Mouse (Mus musculus): Measurements from ENCODE around the gene Cflar. TPM values are rescaled to one million over a fixed set of nuclear protein-coding genes. Genes with fewer than 3 reads are reported as not detected.
"Not testable (repeated sequence)": the region's sequence is repeated elsewhere in the genome, so short reads cannot be mapped to it uniquely, and the experiment has no call there.

Gene Cflar
- polyA plus RNA-seq, 1 experiment from 2014 or later = 27.7 TPM

GRCm38 (mm10) chr1:58796853-58797252 lies 85.5 kb downstream of the Cflar start:
- Histone ChIP-seq H3K4me3 (ENCODE audit: low read depth, low read length) (no peak overlapping the region), H3K4me2 (replicated peaks; ENCODE audit: low read depth, low read length) (no peak overlapping the region), H3K27me3 (ENCODE audit: control insufficient read depth, insufficient read depth, low read length) (no peaks in the 10 kb centered on the region), H3K9ac (ENCODE audit: low read depth, low read length) (no peak overlapping the region), H3K9me3 (ENCODE audit: control insufficient read depth, low read length) (no peaks in the 10 kb centered on the region), H3K27ac (ENCODE audit: low read depth, low read length) (no peak overlapping the region), H3K36me3 (ENCODE audit: control insufficient read depth, insufficient read depth, low read length) (no peaks in the 10 kb centered on the region), H3K4me1 (replicated peaks; ENCODE audit: control insufficient read depth, insufficient read depth, low read length) (no peaks in the 10 kb centered on the region)
- WGBS = 77% methylated on average over 4 of the region's 4 CpGs
- DNase-seq (ENCODE audit: low spot score) (no peak), ATAC-seq (ENCODE audit: low FRiP score) (no peak)

GRCm38 (mm10) chr1:58797370-58797769 lies 86.1 kb downstream of the Cflar start:
- Histone ChIP-seq H3K9ac (ENCODE audit: low read depth, low read length) (no peak overlapping the region), H3K36me3 (ENCODE audit: control insufficient read depth, insufficient read depth, low read length) (no peaks in the 10 kb centered on the region), H3K4me3 (ENCODE audit: low read depth, low read length) (no peak overlapping the region), H3K4me2 (replicated peaks; ENCODE audit: low read depth, low read length) (no peak overlapping the region), H3K4me1 (replicated peaks; ENCODE audit: control insufficient read depth, insufficient read depth, low read length) (no peaks in the 10 kb centered on the region), H3K27ac (ENCODE audit: low read depth, low read length) (no peak overlapping the region), H3K27me3 (ENCODE audit: control insufficient read depth, insufficient read depth, low read length) (no peaks in the 10 kb centered on the region), H3K9me3 (ENCODE audit: control insufficient read depth, low read length) (no peaks in the 10 kb centered on the region)
- DNase-seq (ENCODE audit: low spot score) = no peak
- WGBS = 78% methylated on average over 2 of the region's 2 CpGs
- ATAC-seq (ENCODE audit: low FRiP score) = no peak

GRCm38 (mm10) chr1:58798911-58799310 lies 87.6 kb downstream of the Cflar start:
- H3K9me3 ChIP-seq (ENCODE audit: control insufficient read depth, low read length) = no peaks in the 10 kb centered on the region

DNA sequence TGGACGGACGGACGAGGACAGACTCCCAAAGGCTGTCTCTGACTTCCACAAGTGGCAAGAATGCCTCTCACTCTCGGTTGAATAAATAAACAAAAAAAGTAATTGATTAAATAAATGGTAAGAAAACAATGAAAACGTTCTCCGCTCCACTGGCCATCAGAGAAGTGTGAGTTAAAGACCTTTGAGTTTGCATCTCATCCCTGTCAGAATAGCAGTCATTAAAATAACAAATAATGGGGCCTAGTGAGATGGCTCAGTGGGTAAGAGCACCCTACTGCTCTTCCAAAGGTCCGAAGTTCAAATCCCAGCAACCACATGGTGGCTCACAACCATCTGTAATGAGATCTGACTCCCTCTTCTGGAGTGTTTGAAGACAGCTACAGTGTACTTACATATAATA lies 89.3 kb downstream of the Cflar start:
- H3K4me1 ChIP-seq (replicated peaks; ENCODE audit: control insufficient read depth, insufficient read depth, low read length); H3K27me3 ChIP-seq (ENCODE audit: control insufficient read depth, insufficient read depth, low read length); H3K4me3 ChIP-seq (ENCODE audit: low read depth, low read length); DNase-seq (ENCODE audit: low spot score); ATAC-seq (ENCODE audit: low FRiP score); H3K27ac ChIP-seq (ENCODE audit: low read depth, low read length); H3K9ac ChIP-seq (ENCODE audit: low read depth, low read length); H3K9me3 ChIP-seq (ENCODE audit: control insufficient read depth, low read length); H3K4me2 ChIP-seq (replicated peaks; ENCODE audit: low read depth, low read length); H3K36me3 ChIP-seq (ENCODE audit: control insufficient read depth, insufficient read depth, low read length): not testable (repeated sequence)
- WGBS = 75% methylated on average over 7 of the region's 7 CpGs

More at GRCm38 (mm10) chr1:58798911-58799310, 87.6 kb downstream of the Cflar start:
- ATAC-seq (ENCODE audit: low FRiP score) (no peak), DNase-seq (ENCODE audit: low spot score) (no peak)
- H3K4me3 ChIP-seq (ENCODE audit: low read depth, low read length) = no peak overlapping the region
- no peaks in the 10 kb centered on the region for H3K4me1 ChIP-seq (replicated peaks; ENCODE audit: control insufficient read depth, insufficient read depth, low read length)
- H3K36me3 ChIP-seq (ENCODE audit: control insufficient read depth, insufficient read depth, low read length) = no peaks in the 10 kb centered on the region
- H3K27me3 ChIP-seq (ENCODE audit: control insufficient read depth, insufficient read depth, low read length) = no peaks in the 10 kb centered on the region
- no peak overlapping the region for H3K4me2 ChIP-seq (replicated peaks; ENCODE audit: low read depth, low read length)
- H3K9ac ChIP-seq (ENCODE audit: low read depth, low read length) = no peak overlapping the region
- no peak overlapping the region for H3K27ac ChIP-seq (ENCODE audit: low read depth, low read length)
- 96% methylated on average over 4 of the region's 4 CpGs for WGBS

- Histone ChIP-seq H3K27ac (ENCODE audit: low read depth, low read length) (no peak overlapping the region), H3K9ac (ENCODE audit: low read depth, low read length) (no peak overlapping the region), H3K27me3 (ENCODE audit: control insufficient read depth, insufficient read depth, low read length) (no peaks in the 10 kb centered on the region), H3K4me3 (ENCODE audit: low read depth, low read length) (no peak overlapping the region), H3K9me3 (ENCODE audit: control insufficient read depth, low read length) (no peaks in the 10 kb centered on the region), H3K4me2 (replicated peaks; ENCODE audit: low read depth, low read length) (no peak overlapping the region), H3K36me3 (ENCODE audit: control insufficient read depth, insufficient read depth, low read length) (no peaks in the 10 kb centered on the region), H3K4me1 (replicated peaks; ENCODE audit: control insufficient read depth, insufficient read depth, low read length) (no peaks in the 10 kb centered on the region)
- ATAC-seq (ENCODE audit: low FRiP score) (no peak), DNase-seq (ENCODE audit: low spot score) (no peak)
- WGBS = 91% methylated on average over 8 of the region's 8 CpGs
These were observed 90.4 kb downstream of the Cflar start for GRCm38 (mm10) chr1:58801558-58802285.

GRCm38 (mm10) chr1:58802322-58803273 lies 91.3 kb downstream of the Cflar start:
- ATAC-seq (ENCODE audit: low FRiP score) (no peak), DNase-seq (ENCODE audit: low spot score) (no peak)
- Histone ChIP-seq H3K36me3 (ENCODE audit: control insufficient read depth, insufficient read depth, low read length) (no peaks in the 10 kb centered on the region), H3K27me3 (ENCODE audit: control insufficient read depth, insufficient read depth, low read length) (no peaks in the 10 kb centered on the region), H3K9me3 (ENCODE audit: control insufficient read depth, low read length) (no peaks in the 10 kb centered on the region), H3K4me3 (ENCODE audit: low read depth, low read length) (no peak overlapping the region), H3K4me1 (replicated peaks; ENCODE audit: control insufficient read depth, insufficient read depth, low read length) (no peaks in the 10 kb centered on the region), H3K4me2 (replicated peaks; ENCODE audit: low read depth, low read length) (no peak overlapping the region), H3K27ac (ENCODE audit: low read depth, low read length) (no peak overlapping the region), H3K9ac (ENCODE audit: low read depth, low read length) (no peak overlapping the region)
- WGBS = 87% methylated on average over 18 of the region's 18 CpGs

DNA sequence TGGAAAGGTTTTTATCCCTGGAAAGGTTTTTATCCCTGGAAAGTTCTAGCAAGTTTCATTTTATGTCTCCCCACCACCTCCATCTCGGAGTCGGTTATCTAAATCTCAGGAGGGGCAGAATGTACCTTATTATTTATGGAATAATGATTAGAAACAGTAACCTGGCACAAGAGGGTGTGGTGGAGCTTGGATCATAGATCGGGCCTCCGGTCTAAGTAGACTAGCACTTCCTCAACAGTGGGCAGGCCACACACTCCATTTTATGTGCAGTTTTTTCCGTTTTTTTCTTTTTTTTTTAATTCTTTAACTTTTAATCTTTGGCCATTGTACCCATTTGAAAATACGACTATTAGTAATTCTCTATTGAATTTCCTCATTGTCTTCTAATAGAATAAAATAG lies 92.2 kb downstream of the Cflar start:
- WGBS = 91% methylated on average over 6 of the region's 6 CpGs
- no peak overlapping the region for H3K4me3 ChIP-seq (ENCODE audit: low read depth, low read length)
- DNase-seq (ENCODE audit: low spot score) (no peak), ATAC-seq (ENCODE audit: low FRiP score) (no peak)
- no peaks in the 10 kb centered on the region for H3K36me3 ChIP-seq (ENCODE audit: control insufficient read depth, insufficient read depth, low read length)
- no peaks in the 10 kb centered on the region for H3K4me1 ChIP-seq (replicated peaks; ENCODE audit: control insufficient read depth, insufficient read depth, low read length)
- H3K27me3 ChIP-seq (ENCODE audit: control insufficient read depth, insufficient read depth, low read length) = no peaks in the 10 kb centered on the region
- no peak overlapping the region for H3K4me2 ChIP-seq (replicated peaks; ENCODE audit: low read depth, low read length)
- no peak overlapping the region for H3K27ac ChIP-seq (ENCODE audit: low read depth, low read length)
- no peaks in the 10 kb centered on the region for H3K9me3 ChIP-seq (ENCODE audit: control insufficient read depth, low read length)
- no peak overlapping the region for H3K9ac ChIP-seq (ENCODE audit: low read depth, low read length)

DNA sequence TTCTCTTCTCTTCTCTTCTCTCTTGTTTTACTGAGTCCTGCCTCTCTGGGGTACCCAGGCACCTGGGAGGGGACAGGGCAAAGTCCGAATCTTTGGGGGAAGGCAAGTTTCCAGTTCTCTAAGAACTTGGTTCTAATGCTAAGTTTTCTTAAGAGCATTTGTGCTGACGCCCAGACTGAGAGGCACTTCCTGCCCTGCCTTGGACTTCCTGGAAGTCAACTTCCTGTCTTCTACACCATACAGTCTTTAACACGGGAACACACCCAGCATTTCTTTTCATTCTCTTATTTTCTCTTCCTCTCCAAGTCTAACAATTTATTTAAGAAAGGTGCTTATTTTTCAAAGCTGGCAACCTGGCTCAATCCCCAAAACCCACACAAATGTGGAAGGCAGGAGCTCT lies 95.3 kb downstream of the Cflar start:
- 73% methylated on average over 3 of the region's 3 CpGs for WGBS
- Histone ChIP-seq H3K9ac (ENCODE audit: low read depth, low read length) (no peak overlapping the region), H3K4me2 (replicated peaks; ENCODE audit: low read depth, low read length) (no peak overlapping the region), H3K27ac (ENCODE audit: low read depth, low read length) (no peak overlapping the region), H3K4me1 (replicated peaks; ENCODE audit: control insufficient read depth, insufficient read depth, low read length) (no peaks in the 10 kb centered on the region), H3K27me3 (ENCODE audit: control insufficient read depth, insufficient read depth, low read length) (no peaks in the 10 kb centered on the region), H3K9me3 (ENCODE audit: control insufficient read depth, low read length) (no peaks in the 10 kb centered on the region), H3K4me3 (ENCODE audit: low read depth, low read length) (no peak overlapping the region), H3K36me3 (ENCODE audit: control insufficient read depth, insufficient read depth, low read length) (no peaks in the 10 kb centered on the region)
- no peak for DNase-seq (ENCODE audit: low spot score)
- ATAC-seq (ENCODE audit: low FRiP score) = no peak
